Mouse (Mus musculus): Measurements from ENCODE around the gene Heatr5a.
A peak's percentile ranks its signal among the peaks of the same experiment; 100 is the strongest.

Heatr5a gene

DNA sequence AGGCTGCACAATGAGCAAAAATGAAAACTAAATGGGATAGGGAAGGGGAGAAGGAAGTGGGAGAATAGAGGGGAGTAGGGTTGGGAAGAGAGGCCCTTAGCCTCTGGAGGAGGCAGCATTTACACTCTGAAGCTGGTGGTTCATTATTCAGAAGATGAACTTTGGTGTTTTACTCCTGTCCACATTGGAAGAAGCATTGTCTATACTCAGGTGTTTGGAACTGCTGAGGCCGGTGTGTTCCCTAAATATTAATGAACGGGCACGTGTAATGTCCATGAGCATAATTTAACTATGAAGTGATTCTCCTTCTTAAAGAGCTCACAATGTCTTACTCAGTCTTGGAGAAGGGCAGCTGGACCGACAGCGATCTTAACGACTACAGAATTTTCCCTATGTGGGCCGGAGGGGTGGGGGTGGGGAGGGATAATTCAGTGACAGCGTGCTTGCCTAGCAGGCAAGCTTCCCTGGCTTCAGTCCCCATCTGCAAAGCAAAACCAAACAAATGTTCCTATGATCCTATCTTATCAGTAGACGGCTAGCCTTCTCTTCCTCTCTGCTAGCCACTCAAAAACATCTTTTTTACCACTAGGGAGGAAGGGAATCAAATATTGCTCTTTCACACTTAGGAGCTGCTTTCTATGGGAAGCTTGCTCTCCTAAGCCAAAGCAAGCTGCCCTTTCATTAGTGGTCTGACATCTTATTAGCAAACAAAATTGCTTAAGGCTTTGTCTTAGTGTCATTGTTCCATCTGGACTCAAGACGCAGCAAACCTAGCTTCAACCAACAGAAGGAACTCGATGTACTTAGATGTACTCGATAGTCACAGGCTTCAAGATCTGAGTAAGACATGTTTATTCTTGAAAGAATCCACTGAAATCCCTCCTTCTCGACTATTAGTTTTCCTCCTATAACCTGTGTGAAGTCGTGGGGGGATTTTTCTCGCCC is 127.3 kb downstream of the Heatr5a start:
- DNase-seq: peak in 1 of 2 experiments; percentile 16

DNA sequence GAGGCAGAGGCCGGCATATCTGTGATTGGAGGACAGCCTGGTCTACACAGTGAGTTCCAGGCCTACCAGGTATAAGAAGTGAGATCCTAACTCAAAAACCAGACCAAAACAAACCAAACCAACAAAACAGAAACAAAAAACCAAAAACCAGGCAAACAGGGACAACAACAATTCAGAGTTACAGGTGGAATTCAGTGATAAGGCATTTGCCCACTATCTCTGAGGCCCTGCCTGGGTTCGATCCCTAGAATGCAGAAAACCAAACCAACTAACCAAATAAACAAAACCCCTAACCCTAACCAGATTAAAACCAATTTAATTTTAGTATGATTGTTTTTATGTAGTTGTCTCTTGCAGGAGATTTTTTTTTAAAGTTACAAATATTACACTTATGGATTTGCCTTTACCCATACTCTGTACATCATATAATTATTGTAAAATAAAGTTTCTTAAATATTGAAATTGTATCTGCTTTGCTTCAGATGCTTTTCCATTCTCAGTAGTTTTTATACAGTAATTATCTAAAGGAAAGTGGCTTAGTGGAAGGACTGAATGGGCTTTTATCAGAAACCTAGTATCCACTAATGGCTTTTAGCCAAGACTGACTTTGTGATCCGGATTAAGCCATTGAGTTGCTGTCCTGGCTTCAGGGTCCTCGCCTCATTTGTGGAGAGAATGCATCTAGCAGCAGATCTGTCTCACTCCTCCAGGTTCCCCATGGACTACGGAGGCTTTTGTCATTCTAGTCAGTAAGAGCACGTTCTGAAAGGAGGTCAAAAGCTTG is 128.8 kb downstream of the Heatr5a start:
- no peak for DNase-seq

DNA sequence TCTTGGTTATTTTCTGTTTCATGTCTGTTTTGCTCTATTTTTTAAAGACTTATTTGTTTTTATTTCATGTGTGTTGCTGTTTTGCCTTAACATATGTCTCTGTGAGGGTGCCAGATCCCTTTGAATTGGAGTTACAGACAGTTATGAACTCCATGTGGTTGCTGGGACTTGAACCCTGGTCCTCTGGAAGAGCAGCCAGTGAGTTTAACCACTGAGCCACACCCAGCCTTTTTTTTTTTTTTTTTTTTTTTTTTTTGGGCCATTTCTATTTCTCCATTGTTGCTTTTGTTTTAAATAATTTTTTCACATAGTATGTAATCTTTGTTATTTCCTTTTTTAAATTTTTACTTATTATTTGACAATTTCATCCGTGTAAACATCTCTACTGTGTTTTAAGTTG is 131.3 kb downstream of the Heatr5a start:
- DNase-seq: no peak

DNA sequence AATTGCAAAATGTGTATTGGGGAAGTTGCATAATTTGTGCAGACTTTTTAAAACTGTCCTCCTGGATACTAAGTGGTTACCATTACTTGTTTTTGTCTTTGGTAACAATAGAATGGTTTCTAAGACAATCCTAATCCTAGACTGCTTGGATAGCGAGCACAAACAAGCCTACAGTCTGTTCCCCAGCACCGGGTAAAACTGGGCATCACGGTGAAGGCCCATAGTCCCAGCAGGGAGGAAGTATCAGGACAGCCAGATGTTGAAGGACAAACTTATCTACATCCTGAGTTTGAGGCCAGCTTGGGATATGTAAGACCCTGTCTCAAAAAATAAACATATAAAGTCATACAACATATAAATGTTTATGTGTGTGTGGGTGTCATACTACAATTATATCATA is 135.9 kb downstream of the Heatr5a start:
- no peak for DNase-seq

DNA sequence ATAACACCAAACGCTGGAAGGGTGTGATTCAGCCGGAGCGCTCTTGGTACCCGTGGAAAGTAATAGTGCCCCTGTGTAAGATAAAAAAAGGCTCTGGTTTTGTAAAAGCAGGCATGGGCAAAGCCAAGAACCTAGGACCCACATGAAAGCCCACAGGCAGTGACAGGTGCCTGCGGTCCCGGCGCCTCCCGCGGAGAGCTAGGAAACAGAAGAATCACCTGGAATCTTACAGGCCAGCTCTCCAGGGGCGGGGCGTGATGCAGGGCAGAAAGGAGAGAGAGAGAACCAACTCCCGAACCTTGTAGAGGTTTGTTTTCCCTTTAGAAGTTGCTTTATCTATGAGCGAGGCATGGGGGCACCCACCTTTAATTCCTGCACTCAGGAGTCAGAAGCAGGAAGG is 139.2 kb downstream of the Heatr5a start:
- DNase-seq: no peak

DNA sequence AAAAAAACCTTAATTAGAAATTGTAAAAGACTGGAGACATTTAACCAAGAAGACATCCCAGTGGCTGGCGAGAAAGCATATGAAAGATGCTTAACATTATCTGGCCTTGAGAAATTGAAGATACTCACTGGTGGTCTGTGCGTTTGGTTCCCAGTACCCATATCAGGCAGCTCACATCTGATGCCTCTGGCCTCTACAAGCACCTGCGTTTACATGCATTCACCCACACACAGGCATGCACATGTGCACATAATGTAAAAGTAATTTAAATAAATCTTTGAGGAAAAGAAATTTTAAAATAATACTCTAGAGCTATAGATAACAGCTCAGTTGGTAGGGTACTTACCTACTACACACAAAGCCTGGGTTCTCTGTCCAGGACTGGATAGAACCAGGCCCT is 139.8 kb downstream of the Heatr5a start:
- DNase-seq: no peak

DNA sequence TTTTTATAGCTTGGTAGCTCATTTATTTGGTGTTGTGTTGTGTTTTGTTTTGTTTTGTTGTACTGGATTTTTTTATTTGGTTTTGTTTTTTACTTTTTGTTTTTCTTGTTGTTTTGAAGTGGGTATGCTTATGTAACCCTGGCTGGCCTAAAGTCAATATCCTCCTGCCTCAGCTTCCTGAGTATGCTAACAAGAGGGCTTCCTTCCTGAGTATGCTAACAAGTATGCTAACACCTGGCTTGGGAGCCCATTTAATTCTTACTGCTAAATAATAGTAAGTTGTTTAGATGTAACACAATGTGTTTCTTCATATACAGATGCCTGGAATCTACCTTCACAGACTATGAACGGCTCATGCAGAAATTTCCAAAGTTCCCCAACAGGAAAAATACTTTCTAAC is 140.4 kb downstream of the Heatr5a start:
- DNase-seq: no peak

DNA sequence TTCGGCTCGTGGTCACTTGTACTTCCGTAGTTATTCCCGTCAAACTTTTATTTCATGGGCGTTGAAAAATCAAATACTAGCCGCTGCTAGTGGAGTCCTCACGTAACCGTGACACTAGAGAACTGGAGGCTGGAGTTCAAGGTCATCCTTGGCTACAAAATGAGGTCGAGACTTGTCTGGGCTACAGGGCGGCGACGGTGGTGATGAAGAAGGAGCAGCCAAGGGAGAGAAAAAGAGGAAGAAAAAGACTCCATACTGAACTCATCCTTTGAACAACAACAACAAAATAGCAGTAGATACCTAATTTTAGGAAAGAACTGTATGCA is 141.1 kb downstream of the Heatr5a start:
- DNase-seq: no peak

DNA sequence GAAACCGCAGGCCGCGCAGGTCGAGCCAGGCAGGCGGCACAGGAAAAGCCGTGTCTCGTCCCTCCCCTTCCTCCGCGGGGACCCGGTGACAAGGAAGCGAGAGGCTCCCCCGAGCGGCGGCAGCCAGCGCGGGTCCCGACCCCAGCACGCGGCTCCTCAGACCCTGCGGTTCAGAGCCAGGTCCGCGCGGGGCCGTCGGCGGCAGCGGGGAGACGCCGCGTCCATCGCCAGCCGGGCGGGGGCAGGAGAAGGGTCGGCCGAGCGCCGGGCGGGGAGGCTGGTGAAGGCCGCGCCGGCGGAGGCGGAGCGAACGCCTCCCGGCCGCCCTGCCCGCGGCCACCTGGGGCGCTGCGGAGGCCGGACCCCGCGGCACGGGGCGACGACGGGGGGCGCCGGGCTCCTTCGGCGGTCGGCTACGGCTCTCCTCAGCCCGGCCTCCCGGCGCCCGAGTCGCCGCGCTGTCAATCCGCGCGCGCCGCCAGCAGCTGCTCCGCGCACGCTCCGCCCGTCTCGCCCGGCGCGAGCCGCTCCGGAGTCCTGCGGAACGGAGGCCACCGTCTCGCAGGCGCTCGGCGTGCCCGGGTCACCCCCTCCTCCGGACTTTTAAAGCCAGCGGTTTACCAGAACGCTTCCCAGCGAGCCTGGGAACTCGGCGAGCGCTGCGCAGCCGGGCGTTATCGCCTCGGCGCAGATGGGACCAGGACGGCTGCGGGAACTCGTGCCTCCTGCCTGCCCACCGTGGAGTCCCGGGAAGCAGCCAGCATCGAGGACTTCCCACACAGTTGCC is 141.6 kb downstream of the Heatr5a start, which contains the start of gene Hectd1:
Gene Hectd1, minus strand, starts transcription at position 247 of the 787 bp plus-strand sequence.
- DNase-seq: peak; percentile 89 to 90

DNA sequence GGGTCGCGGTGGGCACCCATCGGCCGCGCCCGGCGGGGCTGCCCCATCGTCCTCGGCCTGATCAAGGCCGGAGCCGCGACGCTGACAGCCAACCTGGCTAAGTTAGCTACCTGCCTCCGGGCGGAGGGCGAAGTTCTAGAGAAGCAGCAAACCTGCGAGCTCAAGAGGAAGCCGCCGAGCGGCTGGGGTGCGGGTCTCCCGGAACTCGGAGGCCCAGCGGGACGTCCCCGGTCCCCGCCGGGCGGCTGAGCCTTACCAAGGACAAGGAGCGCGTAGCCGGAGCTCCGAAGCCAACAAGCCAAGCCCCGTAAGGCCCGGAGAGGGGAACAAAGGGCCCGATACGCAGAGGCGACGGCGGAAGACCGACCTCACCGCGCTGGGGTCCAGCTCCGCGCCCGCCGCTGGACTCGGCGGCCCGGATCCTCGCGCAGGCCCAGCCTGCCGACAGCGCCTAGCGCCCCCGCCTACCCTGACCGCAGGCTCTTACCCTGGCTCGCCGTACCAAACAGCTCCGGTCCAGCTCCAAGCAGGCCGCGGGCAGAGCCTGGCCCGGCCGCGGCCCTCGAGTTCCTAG is 142.3 kb downstream of the Heatr5a start:
- DNase-seq: peak in 1 of 2 experiments; percentile 70

DNA sequence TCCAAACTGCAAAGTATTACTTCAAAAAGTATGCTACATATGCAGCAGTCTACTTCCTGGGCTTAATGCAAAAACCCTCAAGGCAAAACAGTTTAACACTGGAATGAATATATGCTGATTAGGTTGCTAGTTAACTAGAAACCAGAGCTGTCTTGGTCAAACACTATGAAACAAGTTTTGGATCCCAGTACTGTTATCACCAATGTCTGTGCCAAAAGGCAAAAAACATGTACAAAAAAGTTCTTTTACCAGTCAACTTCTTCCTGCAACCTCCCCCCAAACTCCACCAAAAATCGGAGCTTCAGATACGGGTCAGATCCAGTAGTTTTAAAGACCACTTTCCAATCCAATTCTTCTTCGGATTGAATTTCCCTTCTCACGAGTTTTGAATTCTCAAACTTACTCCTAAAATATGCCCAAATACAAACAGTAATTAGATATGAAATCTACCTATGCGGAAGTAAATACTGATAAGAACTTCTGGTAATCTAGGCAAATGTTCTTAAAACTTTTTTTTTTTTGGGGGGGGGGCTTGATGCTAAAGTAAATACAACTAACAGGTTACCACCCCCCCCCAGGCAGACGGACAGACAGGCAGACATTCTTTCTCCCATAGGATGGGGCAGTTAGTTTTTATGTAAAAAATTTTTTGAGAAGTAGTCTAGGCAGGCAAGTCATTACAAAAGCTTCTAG is 143.0 kb downstream of the Heatr5a start:
- DNase-seq: no peak
